Mouse (Mus musculus): Measurements from ENCODE around the gene Gm10217. TPM values are rescaled to one million over a fixed set of nuclear protein-coding genes. Genes with fewer than 3 reads are reported as not detected.
A peak's percentile ranks its signal among the peaks of the same experiment; 100 is the strongest.

Gm10217 gene
- polyA plus RNA-seq (2015; fragmentation: Nextera tagmentation; extraction: Ambion mirVana), result not detected in 2 replicates

GRCm38 (mm10) chr8:9863951-9864350 lies at the start of gene Gm10217:
Gene Gm10217, plus strand, starts transcription at chr8:9864251.
- WGBS, result 90% methylated on average over 3 of the region's 3 CpGs
- H3K27ac ChIP-seq (replicated peaks), result no peak within 1 kb of the TSS
- H3K36me3 ChIP-seq, result no peaks in the 10 kb centered on the region
- no peaks in the 10 kb centered on the region for H3K9me3 ChIP-seq
- H3K27me3 ChIP-seq, result no peaks in the 10 kb centered on the region
- H3K4me3 ChIP-seq, result no peak within 1 kb of the TSS
- no peak for ATAC-seq (replicated peaks)
- H3K4me1 ChIP-seq, result peaks cover 5% of the 10 kb centered on the region
- H3K9ac ChIP-seq (replicated peaks), result no peak within 1 kb of the TSS
- H3K4me2 ChIP-seq (replicated peaks), result no peak within 1 kb of the TSS

- Histone ChIP-seq H3K4me2 (replicated peaks) (no peak overlapping the region), H3K27me3 (no peaks in the 10 kb centered on the region), H3K9me3 (no peaks in the 10 kb centered on the region), H3K27ac (replicated peaks) (no peak overlapping the region), H3K9ac (replicated peaks) (no peak overlapping the region), H3K36me3 (no peaks in the 10 kb centered on the region), H3K4me3 (no peak overlapping the region), H3K4me1 (no peaks in the 10 kb centered on the region)
- 81% methylated on average over 8 of the region's 8 CpGs for WGBS
- ATAC-seq (replicated peaks), result no peak
These were observed 39.3 kb upstream of the Gm10217 start for GRCm38 (mm10) chr8:9824770-9825169.

DNA sequence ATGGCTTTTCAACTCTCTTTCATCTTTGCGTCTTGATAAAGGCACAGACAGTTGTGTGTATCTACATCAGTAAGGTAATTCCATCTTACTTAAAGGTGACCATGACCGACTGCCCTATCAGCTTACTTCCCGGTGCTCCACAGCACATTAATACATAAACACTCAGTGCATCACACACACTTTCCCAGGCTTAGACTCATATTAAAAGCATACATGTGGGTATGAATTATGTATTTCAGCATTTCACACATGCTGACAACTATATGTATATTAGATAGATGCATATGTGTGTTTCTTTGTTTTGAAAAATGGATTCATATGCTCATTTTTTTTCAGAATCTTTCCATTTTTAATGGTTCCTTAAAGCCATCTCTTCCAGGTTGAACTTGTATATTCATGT lies 23.8 kb upstream of the Gm10217 start:
- no peak for ATAC-seq (replicated peaks)
- no peak overlapping the region for H3K4me2 ChIP-seq (replicated peaks)
- 84% methylated on average over 3 of the region's 3 CpGs for WGBS
- no peak overlapping the region for H3K9ac ChIP-seq (replicated peaks)
- no peaks in the 10 kb centered on the region for H3K36me3 ChIP-seq
- no peaks in the 10 kb centered on the region for H3K9me3 ChIP-seq
- H3K4me1 ChIP-seq, result no peaks in the 10 kb centered on the region
- no peaks in the 10 kb centered on the region for H3K27me3 ChIP-seq
- H3K27ac ChIP-seq (replicated peaks), result no peak overlapping the region
- H3K4me3 ChIP-seq, result no peak overlapping the region

DNA sequence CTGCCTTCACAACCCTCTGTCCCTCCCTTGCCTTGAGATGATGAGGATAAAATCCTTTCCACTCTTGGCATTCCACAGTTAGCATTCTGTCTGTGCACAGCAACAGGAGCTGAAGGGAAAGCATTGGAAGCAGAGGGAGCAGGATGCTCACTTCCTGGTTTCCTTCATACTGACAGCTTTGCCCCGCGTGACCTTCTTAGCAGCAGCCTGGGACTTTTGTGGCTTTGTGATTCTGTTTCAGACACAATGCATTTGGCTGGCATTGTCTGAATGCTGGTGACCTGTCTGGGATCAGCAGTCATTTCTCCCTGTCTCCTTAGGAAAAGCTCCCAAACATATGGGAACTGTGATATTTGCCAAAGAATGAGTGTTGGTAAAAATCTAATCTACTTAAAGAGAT lies 4.8 kb upstream of the Gm10217 start:
- Histone ChIP-seq H3K36me3 (no peaks in the 10 kb centered on the region), H3K4me2 (replicated peaks) (no peak overlapping the region), H3K9ac (replicated peaks) (no peak overlapping the region), H3K9me3 (no peaks in the 10 kb centered on the region), H3K27ac (replicated peaks) (no peak overlapping the region), H3K4me1 (peaks cover 5% of the 10 kb centered on the region), H3K27me3 (no peaks in the 10 kb centered on the region), H3K4me3 (no peak overlapping the region)
- no peak for ATAC-seq (replicated peaks)
- 19% methylated on average over 2 of the region's 2 CpGs for WGBS

- 54% methylated on average over 10 of the region's 10 CpGs for WGBS
- H3K27me3 ChIP-seq, result no peaks in the 10 kb centered on the region
- no peak overlapping the region for H3K4me3 ChIP-seq
- no peak overlapping the region for H3K27ac ChIP-seq (replicated peaks)
- H3K36me3 ChIP-seq, result no peaks in the 10 kb centered on the region
- no peak overlapping the region for H3K9ac ChIP-seq (replicated peaks)
- no peak overlapping the region for H3K4me2 ChIP-seq (replicated peaks)
- peak; percentile 57; the same call in 1 of the 2 replicates for ATAC-seq (replicated peaks)
- no peaks in the 10 kb centered on the region for H3K9me3 ChIP-seq
- H3K4me1 ChIP-seq, result peaks cover 5% of the 10 kb centered on the region
These were observed 3.4 kb upstream of the Gm10217 start for GRCm38 (mm10) chr8:9860539-9861203.

DNA sequence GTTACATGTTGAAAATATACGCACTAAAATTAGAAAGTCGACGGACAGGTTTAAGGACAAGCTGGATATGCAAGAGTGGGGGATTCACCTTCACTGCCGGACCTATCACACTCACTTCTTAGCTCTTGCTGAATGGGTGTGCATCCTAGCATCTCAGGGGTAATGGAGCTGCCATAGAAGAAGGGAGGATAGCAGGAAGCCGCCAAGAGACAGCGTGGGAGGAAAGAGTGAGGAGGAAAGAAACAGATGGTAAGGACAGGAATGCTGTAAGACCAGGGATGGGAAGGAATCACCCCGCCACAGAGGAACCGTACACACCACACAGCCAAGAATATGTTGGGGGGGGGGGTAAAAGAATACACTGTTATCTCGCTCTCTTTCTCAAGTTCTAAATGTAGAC lies 1.1 kb downstream of the Gm10217 start:
- Histone ChIP-seq H3K4me3 (no peak overlapping the region), H3K36me3 (no peaks in the 10 kb centered on the region), H3K9ac (replicated peaks) (no peak overlapping the region), H3K4me2 (replicated peaks) (no peak overlapping the region), H3K9me3 (no peaks in the 10 kb centered on the region), H3K27me3 (no peaks in the 10 kb centered on the region), H3K4me1 (peaks cover 5% of the 10 kb centered on the region), H3K27ac (replicated peaks) (no peak overlapping the region)
- WGBS, result 81% methylated on average over 9 of the region's 9 CpGs
- ATAC-seq (replicated peaks), result no peak

GRCm38 (mm10) chr8:9868094-9868493 lies 4.0 kb downstream of the Gm10217 start:
- Histone ChIP-seq H3K4me1 (no peaks in the 10 kb centered on the region), H3K4me3 (no peak overlapping the region), H3K4me2 (replicated peaks) (no peak overlapping the region), H3K27ac (replicated peaks) (no peak overlapping the region), H3K9ac (replicated peaks) (no peak overlapping the region), H3K36me3 (no peaks in the 10 kb centered on the region), H3K9me3 (no peaks in the 10 kb centered on the region), H3K27me3 (no peaks in the 10 kb centered on the region)
- no peak for ATAC-seq (replicated peaks)
- 64% methylated on average over 3 of the region's 3 CpGs for WGBS

DNA sequence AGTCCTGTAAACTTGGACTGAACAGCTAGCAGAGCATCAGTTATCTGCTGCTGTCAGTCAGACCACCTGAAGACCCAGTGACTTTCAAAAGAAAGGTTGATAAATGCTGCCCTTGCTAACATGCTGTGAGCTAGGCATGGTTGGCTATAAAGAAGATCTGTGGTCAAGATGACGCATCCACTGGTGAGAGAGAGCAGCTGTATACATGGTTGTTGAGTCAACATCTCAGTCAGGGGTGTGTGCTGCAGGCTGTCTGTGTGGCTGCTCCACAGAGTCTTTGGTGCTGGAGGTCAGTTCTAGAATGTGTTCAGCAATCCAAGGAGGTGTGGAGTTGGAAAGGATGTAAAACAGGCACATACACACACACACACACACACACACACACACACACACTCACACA lies 12.2 kb downstream of the Gm10217 start:
- H3K4me2 ChIP-seq (replicated peaks), result no peak overlapping the region
- no peak for ATAC-seq (replicated peaks)
- WGBS, result 86% methylated on average over 1 of the region's 1 CpGs

GRCm38 (mm10) chr8:9879921-9880320 lies 15.9 kb downstream of the Gm10217 start:
- Histone ChIP-seq H3K27me3 (no peaks in the 10 kb centered on the region), H3K4me2 (replicated peaks) (no peak overlapping the region), H3K36me3 (no peaks in the 10 kb centered on the region), H3K4me1 (peaks cover 5% of the 10 kb centered on the region; the same call in 1 of the 2 replicates), H3K27ac (replicated peaks) (no peak overlapping the region), H3K9me3 (no peaks in the 10 kb centered on the region), H3K9ac (replicated peaks) (no peak overlapping the region), H3K4me3 (no peak overlapping the region)
- WGBS, result 69% methylated on average over 4 of the region's 4 CpGs
- no peak for ATAC-seq (replicated peaks)

More for the DNA sequence above, 12.2 kb downstream of the Gm10217 start:
- Histone ChIP-seq H3K27ac (replicated peaks) (no peak overlapping the region), H3K27me3 (no peaks in the 10 kb centered on the region), H3K9me3 (no peaks in the 10 kb centered on the region), H3K9ac (replicated peaks) (no peak overlapping the region), H3K36me3 (no peaks in the 10 kb centered on the region), H3K4me3 (no peak overlapping the region), H3K4me1 (peaks cover 5% of the 10 kb centered on the region; the same call in 1 of the 2 replicates)

DNA sequence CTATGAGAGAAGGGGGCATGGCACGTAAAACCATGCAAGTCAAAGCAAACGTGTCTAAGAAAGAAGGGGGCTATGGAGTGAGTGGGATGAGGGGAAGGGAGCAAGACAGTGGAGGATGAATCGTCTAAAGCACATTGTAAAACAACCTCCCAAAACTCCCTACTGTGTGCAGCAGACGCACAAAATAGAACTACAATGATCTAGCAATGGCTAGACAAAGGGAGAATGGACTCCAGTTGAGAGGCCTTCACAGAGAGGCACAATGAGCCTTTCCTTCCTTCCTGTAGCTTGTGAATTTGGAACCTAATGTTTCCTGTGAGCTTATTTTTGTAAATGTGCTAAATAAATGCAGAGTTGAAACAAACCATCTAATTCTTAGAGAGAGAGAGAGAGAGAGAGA lies 22.7 kb downstream of the Gm10217 start:
- Histone ChIP-seq H3K4me1 (no peaks in the 10 kb centered on the region), H3K4me3 (no peak overlapping the region), H3K36me3 (no peaks in the 10 kb centered on the region), H3K9me3 (no peaks in the 10 kb centered on the region), H3K4me2 (replicated peaks) (no peak overlapping the region), H3K27ac (replicated peaks) (no peak overlapping the region), H3K27me3 (no peaks in the 10 kb centered on the region), H3K9ac (replicated peaks) (no peak overlapping the region)
- 36% methylated on average over 4 of the region's 4 CpGs for WGBS
- no peak for ATAC-seq (replicated peaks)

DNA sequence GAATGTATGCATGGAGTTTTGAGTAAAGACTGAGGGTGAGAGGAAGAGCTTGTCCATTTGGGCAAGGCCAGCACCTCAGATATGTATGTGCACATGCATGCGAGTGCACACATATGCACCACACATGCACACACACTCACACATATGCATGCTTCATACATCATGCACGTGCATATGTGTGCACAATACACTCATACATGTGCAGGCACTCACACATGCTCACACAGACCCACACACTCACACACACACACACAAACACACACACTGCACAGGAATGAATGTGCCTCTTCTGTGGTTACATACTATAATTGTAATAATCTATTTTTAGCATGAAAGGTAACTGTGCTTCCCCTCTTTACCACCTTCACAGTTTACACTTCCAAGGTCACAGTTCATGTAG lies 35.1 kb downstream of the Gm10217 start:
- Histone ChIP-seq H3K36me3 (no peaks in the 10 kb centered on the region), H3K27ac (replicated peaks) (no peak overlapping the region), H3K4me3 (no peak overlapping the region), H3K9ac (replicated peaks) (no peak overlapping the region), H3K4me1 (no peaks in the 10 kb centered on the region), H3K9me3 (no peaks in the 10 kb centered on the region), H3K27me3 (no peaks in the 10 kb centered on the region), H3K4me2 (replicated peaks) (no peak overlapping the region)
- 96% methylated on average over 2 of the region's 2 CpGs for WGBS
- ATAC-seq (replicated peaks), result no peak

DNA sequence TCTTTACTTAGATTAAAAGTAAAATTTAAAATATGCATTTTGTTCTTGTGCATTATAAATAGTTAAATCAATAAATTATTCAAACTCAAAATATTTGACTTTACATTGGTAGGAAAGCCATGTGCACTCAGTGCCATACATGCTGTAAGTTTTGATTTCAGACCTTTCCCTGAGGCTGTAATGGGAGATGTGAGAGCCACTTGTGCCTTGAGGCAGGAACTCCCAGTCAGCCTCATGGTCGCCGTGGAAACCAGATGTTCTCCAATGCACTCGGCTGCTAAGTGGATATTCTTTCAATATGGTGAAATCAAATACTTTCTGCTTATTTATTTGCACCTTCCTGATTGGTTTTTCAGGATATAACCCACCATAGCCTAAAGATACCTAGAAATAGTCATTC lies 35.6 kb downstream of the Gm10217 start:
- 60% methylated on average over 3 of the region's 3 CpGs for WGBS

More for the DNA sequence above, 35.6 kb downstream of the Gm10217 start:
- no peak overlapping the region for H3K27ac ChIP-seq (replicated peaks)
- H3K27me3 ChIP-seq, result no peaks in the 10 kb centered on the region
- H3K9ac ChIP-seq (replicated peaks), result no peak overlapping the region
- H3K9me3 ChIP-seq, result no peaks in the 10 kb centered on the region
- no peaks in the 10 kb centered on the region for H3K4me1 ChIP-seq
- H3K36me3 ChIP-seq, result no peaks in the 10 kb centered on the region
- no peak overlapping the region for H3K4me2 ChIP-seq (replicated peaks)
- ATAC-seq (replicated peaks), result no peak
- no peak overlapping the region for H3K4me3 ChIP-seq
